Mouse (Mus musculus) liver, embryonic 18 days (tissue): ENCODE data around the gene Notch4. TPM values are rescaled to one million over a fixed set of nuclear protein-coding genes. Genes with fewer than 3 reads are reported as not detected.

Experiments used
- polyA plus RNA-seq: library from polyadenylated mRNA; depleted of rRNA; stranded (reverse); fragments of >200 nt; gene quantifications from 2 replicates; pipeline ENCODE4 v1.2.3, GENCODE M21; 2012; rRNA removed

Gene Notch4
- 1.3 TPM in 2 replicates for polyA plus RNA-seq

GRCm38 (mm10) chr17:34564003-34564421 is at the start of gene Notch4:
Gene Notch4 (plus strand): TSS chr17:34564268.

GRCm38 (mm10) chr17:34517252-34517651 is 46.8 kb upstream of the Notch4 start, which contains the start of gene Btnl6:
Gene Btnl6 (minus strand): TSS chr17:34517352.

GRCm38 (mm10) chr17:34589681-34590101 is 25.6 kb downstream of the Notch4 start, which contains the start of gene Gpsm3:
Gene Gpsm3 (plus strand): TSS chr17:34589806.

GRCm38 (mm10) chr17:34591029-34591993 is 27.2 kb downstream of the Notch4 start, which contains the start of gene Pbx2:
Gene Pbx2 (plus strand): TSS chr17:34591266.

GRCm38 (mm10) chr17:34597566-34598095 is 33.6 kb downstream of the Notch4 start, which contains the start of gene Ager:
Gene Ager (plus strand): TSS chr17:34597862.

GRCm38 (mm10) chr17:34603375-34604060 is 39.5 kb downstream of the Notch4 start, which contains the start of gene Rnf5:
Gene Rnf5 (minus strand): TSS chr17:34603690.

GRCm38 (mm10) chr17:34604061-34604508 is 40.0 kb downstream of the Notch4 start, which contains the start of gene Agpat1:
Gene Agpat1 (plus strand): TSS chr17:34604262.

GRCm38 (mm10) chr17:34615871-34616270 is 51.8 kb downstream of the Notch4 start, which contains the start of gene Egfl8:
Gene Egfl8 (minus strand): TSS chr17:34615971.

GRCm38 (mm10) chr17:34627943-34628643 is 64.0 kb downstream of the Notch4 start, which contains the start of gene Ppt2:
Gene Ppt2 (minus strand): TSS chr17:34628510.

GRCm38 (mm10) chr17:34629221-34629751 is 65.2 kb downstream of the Notch4 start, which contains the start of gene Prrt1:
Gene Prrt1 (plus strand): TSS chr17:34629533.

Other genes with a start within 250 kb of the Notch4 start
- 0.01 TPM in 2 replicates for gene H2-Eb2, start 238.6 kb upstream of the Notch4 start, polyA plus RNA-seq
- 0.03 and 0.07 TPM in 2 replicates for gene Btnl2, start 209.4 kb upstream of the Notch4 start, polyA plus RNA-seq
- gene Btnl1, start 187.1 kb upstream of the Notch4 start, polyA plus RNA-seq: 0.06 TPM in 1 of 2 replicates, not detected in the other
- gene BC051142, start 165.4 kb upstream of the Notch4 start, polyA plus RNA-seq: 0.19 and 0.24 TPM in 2 replicates
- gene Btnl4, start 87.0 kb upstream of the Notch4 start, polyA plus RNA-seq: 0.04 TPM in 1 of 2 replicates, not detected in the other
- 0.07 TPM in 1 of 2 replicates, not detected in the other for gene Btnl6, start 46.9 kb upstream of the Notch4 start, polyA plus RNA-seq
- gene Gpsm3, start 25.5 kb downstream of the Notch4 start, polyA plus RNA-seq: 8.8 and 11.4 TPM in 2 replicates
- gene Pbx2, start 27.0 kb downstream of the Notch4 start, polyA plus RNA-seq: 25.0 and 32.0 TPM in 2 replicates
- gene Ager, start 33.6 kb downstream of the Notch4 start, polyA plus RNA-seq: 1.8 and 2.5 TPM in 2 replicates
- gene Rnf5, start 39.4 kb downstream of the Notch4 start, polyA plus RNA-seq: 70.1 and 71.2 TPM in 2 replicates
- 28.5 and 31.7 TPM in 2 replicates for gene Agpat1, start 40.0 kb downstream of the Notch4 start, polyA plus RNA-seq
- gene Egfl8, start 51.7 kb downstream of the Notch4 start, polyA plus RNA-seq: 0.44 and 0.77 TPM in 2 replicates
- 14.4 and 16.0 TPM in 2 replicates for gene Ppt2, start 64.2 kb downstream of the Notch4 start, polyA plus RNA-seq
- 0.03 and 0.06 TPM in 2 replicates for gene Prrt1, start 65.3 kb downstream of the Notch4 start, polyA plus RNA-seq
- 1.1 and 1.2 TPM in 2 replicates for gene Fkbpl, start 80.5 kb downstream of the Notch4 start, polyA plus RNA-seq
- gene Atf6b, start 82.9 kb downstream of the Notch4 start, polyA plus RNA-seq: 13.7 and 14.1 TPM in 2 replicates
- gene Tnxb, start 106.3 kb downstream of the Notch4 start, polyA plus RNA-seq: 0.65 and 0.73 TPM in 2 replicates
- gene C4b, start 179.6 kb downstream of the Notch4 start, polyA plus RNA-seq: 128 and 142 TPM in 2 replicates
- gene Cyp21a1, start 240.3 kb downstream of the Notch4 start, polyA plus RNA-seq: not detected in 2 replicates